Mouse (Mus musculus): Measurements from ENCODE around the gene Aph1b.

The Aph1b gene

DNA sequence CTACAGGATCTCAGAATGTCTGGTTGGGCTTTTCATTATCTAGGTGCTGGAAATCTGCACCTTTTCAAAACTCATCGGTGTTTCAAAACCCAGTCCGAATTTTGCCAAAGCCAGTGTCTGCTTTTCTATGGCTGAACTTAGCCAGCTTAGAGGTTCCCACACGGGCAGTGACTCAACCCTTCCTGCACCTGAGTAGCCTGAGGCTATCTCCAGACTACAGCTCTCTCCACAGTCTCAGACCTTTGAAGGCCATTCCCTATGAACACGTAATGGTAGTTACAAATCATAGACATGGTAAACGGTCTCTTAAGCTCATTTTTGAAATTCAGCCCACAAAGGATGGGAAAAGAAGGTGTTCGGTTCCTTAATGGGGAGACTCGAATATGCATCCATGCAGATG lies 55.8 kb downstream of the Aph1b start:
- DNase-seq (ENCODE audit: low spot score) = no peak

- no peak for DNase-seq (ENCODE audit: low spot score)
Observed at GRCm38 (mm10) chr9:66736551-66736950, 58.7 kb downstream of the Aph1b start.

- DNase-seq (ENCODE audit: low spot score) = no peak
Observed at GRCm38 (mm10) chr9:66736016-66736415, 59.3 kb downstream of the Aph1b start.

GRCm38 (mm10) chr9:66735122-66735521 lies 60.2 kb downstream of the Aph1b start:
- DNase-seq (ENCODE audit: low spot score) = no peak

DNA sequence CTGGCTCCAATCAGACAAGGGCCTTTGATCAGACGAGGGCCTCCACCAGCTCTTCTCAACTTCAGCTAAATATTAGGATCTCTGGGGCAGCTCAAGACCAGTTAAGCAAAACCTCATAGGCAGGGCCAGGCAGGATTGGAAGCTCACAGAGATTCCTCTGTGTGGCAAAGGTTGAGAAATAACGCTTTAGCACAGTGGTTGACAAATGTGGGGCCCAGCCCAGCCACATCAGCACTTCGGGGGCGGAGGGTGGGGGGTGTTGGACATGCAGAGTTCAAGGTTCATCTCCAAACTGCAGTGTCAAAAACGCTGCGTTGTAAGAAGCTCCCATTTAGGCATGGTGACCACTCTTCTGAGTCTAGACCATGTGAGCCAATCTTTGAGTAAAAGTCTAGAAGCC lies 60.7 kb downstream of the Aph1b start:
- no peak for DNase-seq (ENCODE audit: low spot score)

GRCm38 (mm10) chr9:66732791-66733691 lies 62.2 kb downstream of the Aph1b start:
- peak; percentile 48 for DNase-seq (ENCODE audit: low spot score)

DNA sequence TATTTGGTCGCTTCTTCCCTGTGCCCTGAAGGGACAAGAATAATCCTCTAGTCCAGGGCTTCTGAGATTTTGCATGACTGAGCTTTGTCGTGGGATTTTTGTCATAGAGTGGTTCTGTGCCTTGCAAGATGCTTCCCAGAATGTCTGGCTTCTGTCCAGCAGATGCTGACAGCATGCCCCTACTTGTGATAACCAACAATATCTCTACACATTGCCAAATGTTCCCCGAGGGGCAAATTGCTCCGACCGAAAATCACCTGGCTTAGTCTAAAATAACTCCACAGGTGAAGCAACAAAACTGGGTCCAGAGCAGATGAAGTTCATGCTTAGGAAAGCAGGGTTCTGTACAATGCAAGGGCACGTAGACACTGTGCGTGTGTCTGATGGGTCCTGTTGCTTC lies 64.0 kb downstream of the Aph1b start:
- no peak for DNase-seq (ENCODE audit: low spot score)

GRCm38 (mm10) chr9:66730556-66730955 lies 64.7 kb downstream of the Aph1b start:
- DNase-seq (ENCODE audit: low spot score) = no peak

DNA sequence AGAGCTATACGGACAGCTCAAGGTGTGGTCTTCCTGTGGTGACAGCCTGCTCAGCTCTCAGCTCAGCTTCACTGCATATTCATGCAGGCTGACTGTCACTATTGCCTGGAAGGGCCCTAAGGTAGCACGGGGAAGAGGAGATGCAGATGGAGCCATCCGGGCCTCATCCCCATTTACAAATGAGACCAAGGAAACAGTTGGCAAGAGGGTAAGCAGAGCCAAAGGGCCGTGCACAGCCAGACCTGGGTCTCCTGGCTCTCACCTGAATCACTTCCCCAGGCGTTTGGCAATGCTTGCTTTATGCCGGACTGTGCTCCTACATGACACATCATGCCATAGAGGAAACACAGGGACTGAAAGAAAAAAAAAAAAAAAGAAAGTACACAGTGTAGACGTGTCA lies 68.0 kb downstream of the Aph1b start:
- no peak for DNase-seq (ENCODE audit: low spot score)

GRCm38 (mm10) chr9:66725591-66725990 lies 69.7 kb downstream of the Aph1b start:
- DNase-seq (ENCODE audit: low spot score) = no peak

All from layer of hippocampus, adult 9-10 months (tissue).